Mouse (Mus musculus) neural tube, embryonic 10.5 days (tissue): ENCODE measurements around the gene Tgfb3.

ENCODE experiments used
- DNase-seq: peaks from one replicate; pipeline ENCODE4 v3.0.0-alpha.2; 2017; ENCODE audit warnings: low spot score; ENCODE audit errors: extremely low spot score

The Tgfb3 gene

DNA sequence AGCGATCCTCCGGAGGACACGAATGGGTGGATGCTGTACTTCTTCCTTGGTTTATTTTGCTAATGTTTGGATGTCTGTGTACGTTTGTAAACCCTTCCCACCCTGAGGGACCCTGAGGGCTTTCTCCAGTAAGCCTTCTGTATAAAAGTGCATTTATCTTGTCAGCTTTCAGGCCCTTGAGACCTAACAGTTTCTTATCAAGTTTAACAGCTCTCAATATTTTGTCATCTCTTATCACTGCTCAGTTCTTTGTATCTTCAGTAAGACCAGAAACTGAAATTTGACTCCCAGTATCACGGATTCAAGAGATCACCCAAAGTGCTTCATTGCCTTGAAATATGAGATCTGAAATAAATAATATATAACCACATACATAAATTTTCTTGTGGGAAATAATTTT, 47.9 kb downstream of the Tgfb3 start:
- no peak for DNase-seq

DNA sequence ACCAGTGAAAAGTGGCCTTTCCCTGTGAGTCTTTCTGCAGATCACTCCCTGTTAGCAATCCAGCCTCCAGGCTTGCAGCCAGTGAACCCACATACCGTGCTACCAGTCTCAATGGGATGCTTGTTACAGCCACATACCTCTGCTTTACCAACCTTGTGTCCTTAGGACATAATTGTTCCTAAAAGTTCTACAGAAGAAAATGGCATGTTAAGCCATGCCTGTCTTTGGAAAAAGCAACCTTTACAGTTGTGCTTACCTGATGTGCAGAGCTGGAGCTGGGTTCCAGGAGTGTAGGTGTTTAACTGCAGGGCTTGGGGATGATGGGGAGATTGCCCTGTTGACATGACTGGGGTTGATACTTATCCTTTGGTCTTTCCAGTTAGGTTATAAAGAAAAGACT, 51.1 kb downstream of the Tgfb3 start:
- no peak for DNase-seq

DNA sequence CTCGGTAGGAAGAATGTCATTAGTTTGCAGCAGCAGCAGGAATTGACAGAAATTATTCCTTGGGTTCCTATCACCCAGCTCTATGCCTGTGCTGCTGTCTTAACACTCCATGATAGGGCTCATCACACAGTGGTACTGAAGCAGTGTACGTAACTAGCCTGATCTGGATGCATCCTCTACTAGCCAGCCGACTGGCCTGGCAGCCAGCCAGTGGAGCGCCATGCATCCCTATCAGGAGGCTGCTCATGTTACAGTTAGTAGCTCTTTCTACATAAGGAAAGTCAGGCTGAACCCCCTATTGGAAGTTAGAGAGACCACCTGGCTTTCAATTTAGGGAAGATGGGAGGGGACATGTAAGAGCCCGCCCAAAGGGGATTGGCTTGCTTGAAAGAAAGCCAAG, 51.8 kb downstream of the Tgfb3 start:
- no peak for DNase-seq

DNA sequence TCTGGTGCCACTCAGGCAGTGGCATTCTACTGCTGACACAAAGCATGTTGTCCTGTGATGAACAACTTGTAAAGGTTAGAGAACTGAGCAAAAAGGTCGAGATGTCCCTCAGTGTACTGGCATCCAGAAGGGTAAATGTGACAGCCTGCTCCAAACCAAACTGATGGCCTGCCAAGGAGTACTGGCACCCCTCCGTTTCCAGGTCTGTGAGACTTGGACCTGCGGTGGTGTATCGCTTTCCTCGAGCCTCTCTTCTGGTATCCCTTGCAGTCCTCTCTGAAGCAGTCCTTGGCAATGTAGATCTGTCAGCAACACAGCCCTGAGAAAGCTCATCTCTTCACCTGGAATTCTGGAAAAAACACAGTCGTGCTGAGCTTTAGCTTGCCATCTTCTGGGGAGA, 53.4 kb downstream of the Tgfb3 start:
- DNase-seq, result no peak

DNA sequence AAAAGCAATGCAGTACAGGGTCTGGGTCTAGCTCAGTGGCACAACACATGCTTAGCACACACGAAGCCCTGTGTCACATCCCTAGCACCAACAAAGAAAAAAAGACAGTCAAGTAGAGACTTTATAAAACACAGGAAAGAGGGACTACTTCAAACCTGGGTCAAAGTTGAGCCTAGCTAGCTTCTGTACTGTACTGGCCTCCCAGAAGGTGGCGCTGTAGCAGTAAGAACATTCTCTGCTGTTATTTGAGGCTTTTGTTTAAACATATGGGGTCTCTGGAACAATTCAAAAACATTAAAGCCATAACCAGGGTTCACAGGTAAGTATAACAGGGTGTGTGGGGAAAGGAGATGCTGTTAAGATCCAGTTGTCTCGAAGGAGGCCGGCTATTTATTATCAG, 54.4 kb downstream of the Tgfb3 start:
- no peak for DNase-seq

DNA sequence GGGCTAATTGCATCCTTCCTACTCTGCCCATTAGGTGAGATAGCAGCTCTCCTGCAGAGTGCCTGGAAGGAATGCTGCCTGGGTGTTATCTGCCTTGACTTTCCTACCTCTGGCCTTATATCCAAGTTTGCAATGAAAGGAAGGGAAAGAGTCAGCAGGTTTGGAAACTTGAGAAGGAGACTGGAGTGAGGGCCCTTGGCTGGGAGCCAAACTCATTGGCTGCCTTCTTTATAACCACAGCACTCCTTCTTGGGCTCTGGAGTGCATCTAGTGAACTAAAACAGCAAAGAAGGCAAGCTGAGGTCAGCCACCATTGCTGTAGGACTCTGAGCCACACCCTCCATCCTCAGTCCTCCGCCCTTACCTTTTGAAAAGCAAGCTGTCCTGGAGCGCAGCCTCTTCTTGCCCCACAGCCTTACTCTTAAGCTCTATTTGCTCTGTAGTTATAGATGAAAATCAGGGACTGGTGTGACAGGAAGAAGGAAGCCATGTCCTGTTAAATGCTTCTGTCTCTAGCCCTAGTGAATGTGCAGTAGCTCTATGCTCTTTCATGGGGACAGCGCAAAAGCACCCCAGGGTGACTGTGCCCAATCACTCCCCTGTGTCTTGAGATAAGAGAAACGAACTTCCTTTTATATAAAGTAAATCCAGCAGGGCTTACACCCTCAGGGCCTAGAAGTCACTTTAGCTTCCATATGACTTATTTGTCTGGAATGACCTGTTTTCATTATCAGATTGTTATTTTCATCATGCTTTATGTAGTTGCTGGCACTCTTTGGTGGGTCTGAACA, 55.6 kb downstream of the Tgfb3 start:
- no peak for DNase-seq

DNA sequence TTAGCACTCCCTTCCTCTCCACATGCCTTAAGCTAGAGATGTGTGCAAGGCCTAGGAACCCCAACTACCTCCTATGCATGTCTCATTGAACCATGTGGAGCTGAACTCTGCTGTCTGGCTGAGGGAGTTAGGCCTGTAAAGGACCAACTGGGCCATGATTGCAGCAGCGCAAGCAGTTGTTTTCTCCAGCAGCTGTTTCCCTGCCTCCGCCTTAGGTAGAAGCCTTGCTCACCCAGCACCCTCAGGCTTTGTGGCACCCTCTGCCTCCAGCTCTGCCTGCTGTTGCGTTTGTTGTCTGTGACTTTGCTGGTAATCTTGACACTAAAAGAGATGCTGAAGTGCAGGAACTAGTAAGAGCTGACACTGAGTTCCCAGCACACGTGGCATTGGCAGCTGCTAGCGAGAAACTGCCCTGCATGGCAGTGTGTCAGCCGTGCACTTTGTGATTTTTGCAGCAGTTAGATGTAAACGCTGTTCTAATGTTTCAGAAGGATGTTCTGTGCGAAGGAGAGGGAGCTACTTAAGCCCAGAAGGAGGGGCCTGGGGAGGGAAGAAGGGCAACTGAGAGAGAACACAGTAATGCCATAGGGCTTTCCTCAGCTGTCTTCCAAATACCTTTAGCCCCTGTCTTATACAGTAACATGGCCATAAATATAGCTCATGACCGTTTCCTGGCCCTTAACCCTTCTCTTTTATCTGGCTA, 56.4 kb downstream of the Tgfb3 start:
- DNase-seq, result no peak

DNA sequence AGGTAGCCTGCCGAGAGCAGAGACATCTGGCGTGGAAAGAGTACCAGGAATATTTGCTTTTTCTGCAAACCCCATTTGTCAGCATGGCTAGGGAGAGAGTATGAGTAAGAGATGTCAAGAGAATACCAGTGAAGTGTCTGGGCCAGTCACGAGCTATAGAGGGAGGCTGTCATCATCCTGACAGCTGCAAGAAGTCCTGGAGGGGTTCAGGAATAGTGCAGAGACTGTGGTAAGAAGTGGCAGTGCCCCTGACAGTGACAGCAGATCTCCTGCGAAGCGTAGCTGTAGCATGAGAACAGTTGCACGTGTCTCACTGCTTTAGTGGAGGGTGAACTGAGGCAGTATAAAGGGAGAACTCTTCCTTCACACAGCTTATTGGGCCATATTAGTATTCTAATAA, 57.3 kb downstream of the Tgfb3 start:
- DNase-seq, result no peak

DNA sequence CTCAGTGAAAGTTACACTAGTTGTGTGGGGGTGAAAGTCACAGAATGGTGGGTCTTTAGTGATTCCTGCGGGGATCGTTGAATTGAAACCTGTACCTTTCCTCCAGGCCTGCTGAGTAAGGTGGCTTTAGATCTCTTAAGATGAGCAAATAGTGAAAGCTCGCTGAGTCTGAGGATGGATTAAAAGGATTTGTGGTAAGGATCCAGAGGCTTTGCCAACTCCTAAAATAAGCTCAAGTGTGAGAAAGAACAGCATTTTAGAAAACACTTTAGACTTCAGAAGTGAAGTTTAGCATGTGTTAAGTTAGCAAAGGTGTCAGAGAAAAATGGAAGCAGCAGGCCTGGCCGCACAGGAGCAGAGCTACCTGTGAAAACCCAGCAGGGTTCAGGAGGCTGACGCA, 61.5 kb downstream of the Tgfb3 start:
- no peak for DNase-seq

DNA sequence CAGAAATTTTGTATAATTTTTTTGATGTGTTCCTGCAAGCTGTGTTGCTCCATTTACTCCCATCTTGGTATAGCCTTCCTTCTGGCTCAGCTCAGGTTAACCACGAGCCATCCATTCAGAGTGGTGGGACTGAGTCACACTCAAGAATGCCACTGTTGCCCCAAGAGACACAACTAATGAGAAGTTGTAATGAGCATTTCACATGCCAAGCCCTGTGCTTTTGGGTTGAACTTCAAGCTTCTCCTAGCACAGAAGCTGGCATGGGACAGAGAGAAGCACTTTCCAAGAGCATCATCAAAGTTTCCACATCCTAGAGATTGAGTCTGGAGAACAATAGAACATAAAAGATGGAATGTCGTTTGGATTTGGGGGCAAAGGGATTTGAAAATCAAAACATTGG, 63.7 kb downstream of the Tgfb3 start:
- no peak for DNase-seq

DNA sequence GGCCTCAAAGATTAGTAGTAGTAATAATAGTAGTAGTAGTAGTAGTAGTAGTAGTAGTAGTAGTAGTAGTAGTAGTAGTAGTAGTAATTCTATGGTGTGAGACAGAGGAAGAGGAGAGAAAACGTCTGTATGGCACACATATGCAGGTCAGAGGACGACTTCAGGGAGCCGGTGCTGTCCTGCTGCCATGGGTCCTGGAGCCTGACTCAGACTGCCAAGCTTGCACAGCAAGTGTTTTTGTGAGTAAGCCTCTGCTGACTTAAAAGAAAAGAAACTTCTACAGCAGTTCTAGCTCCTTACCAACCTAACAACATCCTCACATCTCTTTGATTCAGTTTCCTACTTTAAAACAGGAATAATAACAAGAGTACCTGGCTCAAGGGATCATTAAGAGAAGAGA, 64.2 kb downstream of the Tgfb3 start:
- DNase-seq, result no peak

DNA sequence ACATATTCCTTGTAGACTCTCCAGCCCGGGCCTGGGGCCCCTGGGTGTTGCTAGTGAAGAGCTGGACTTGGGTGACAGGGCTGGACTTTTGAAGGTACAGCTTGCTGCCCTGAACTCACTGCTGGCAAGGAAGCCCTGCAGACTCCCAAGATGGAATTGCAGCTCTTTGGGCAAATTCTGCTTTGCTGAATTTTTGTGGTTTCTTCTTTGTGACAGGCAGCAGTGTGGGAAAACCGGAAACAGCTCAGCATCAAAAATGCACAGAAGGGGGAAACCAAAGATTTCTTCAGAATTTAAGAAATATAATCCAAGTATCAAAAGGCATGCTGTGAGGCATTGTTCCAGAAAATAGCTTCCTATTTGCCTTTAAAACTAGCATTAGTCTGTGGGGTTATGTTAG, 64.7 kb downstream of the Tgfb3 start:
- DNase-seq, result no peak

DNA sequence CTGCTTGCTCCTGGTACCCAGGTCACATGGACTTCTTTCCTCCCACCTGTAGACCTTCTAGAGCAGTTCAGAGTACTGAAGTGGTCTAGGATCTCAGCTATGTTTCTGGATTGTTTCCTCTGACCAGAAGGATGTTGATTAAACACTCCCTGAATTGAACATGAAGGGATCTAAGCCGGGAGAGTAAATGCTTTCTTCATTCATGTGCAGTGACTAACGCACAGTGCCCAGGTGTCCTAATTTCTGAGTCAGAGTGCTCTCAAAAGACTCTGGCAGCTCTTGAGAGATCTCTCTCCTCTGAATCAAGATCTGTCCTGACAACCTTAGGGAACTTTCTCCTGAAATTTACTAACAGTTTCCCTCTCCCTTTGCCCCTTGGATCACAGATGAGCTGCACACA, 66.6 kb downstream of the Tgfb3 start:
- DNase-seq, result no peak

DNA sequence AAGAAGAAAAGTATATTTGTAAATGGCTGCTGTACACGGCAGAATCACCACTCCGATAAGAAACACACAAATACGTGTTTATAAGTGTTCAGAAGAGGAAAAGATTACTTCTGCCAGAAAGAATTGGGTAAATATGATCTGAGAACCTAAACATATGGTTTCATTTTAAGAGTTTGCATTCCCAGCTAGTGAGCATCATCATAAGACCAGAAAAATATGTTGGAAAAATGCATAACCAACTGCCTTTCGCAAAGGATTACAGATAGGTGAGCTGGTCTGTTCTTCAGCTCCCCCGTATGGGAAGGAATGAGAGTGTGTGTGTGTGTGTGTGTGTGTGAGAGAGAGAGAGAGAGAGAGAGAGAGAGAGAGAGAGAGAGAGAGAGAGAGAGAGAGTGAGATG, 68.2 kb downstream of the Tgfb3 start:
- no peak for DNase-seq

DNA sequence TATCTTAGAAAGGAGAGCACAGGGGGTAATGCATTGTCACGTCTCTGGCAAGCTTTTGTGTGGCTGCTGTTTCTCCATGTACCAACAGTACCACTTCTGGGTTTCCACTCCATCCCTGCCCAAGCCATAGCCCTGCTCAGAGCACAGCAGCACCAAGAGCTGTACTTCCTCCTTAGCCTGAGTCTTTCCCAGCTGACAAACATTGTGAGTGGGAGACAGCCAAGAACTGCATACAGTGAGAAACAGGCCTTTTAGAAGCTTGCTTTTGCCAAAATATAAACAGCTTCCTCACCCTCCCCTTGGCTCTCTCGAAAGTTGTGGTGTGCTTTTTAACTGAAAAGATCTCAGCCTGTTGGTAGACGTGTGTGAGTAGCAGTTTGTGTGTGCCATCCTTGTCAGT, 71.5 kb downstream of the Tgfb3 start:
- DNase-seq, result no peak
